Mouse (Mus musculus) intestine, postnatal 0 days (tissue): ENCODE results near the gene Slc12a5. TPM values are rescaled to one million over a fixed set of nuclear protein-coding genes. Genes with fewer than 3 reads are reported as not detected.
A peak's percentile ranks its signal among the peaks of the same experiment; 100 is the strongest.

Experiments used
- ATAC-seq: fragments of 200-750 bp; cut with Nextera tagmentation; 2 replicates; pipeline ENCODE4 v1.8.0; 2017; ENCODE audit warnings: mild to moderate bottlenecking, moderate TSS enrichment, moderate library complexity
- H3K27ac ChIP-seq: fragments of 300-500 bp; sonication (generic); 2 replicates; pipeline ENCODE4 v1.5.1; 2014; ENCODE audit warnings: mild to moderate bottlenecking, low read depth, low read length, moderate library complexity
- H3K27me3 ChIP-seq: fragments of 300-500 bp; sonication (generic); replicated peaks from 2 replicates; pipeline ENCODE4 v1.6.1; 2014; ENCODE audit warnings: low read length, mixed read lengths; ENCODE audit not compliant: control insufficient read depth, insufficient read depth
- H3K36me3 ChIP-seq: fragments of 300-500 bp; sonication (generic); 2 replicates; pipeline ENCODE4 v1.6.1; 2014; ENCODE audit warnings: mild to moderate bottlenecking, moderate library complexity; ENCODE audit not compliant: control insufficient read depth, insufficient read depth
- H3K4me1 ChIP-seq: fragments of 300-500 bp; sonication (generic); replicated peaks from 2 replicates; pipeline ENCODE4 v1.6.1; 2014; ENCODE audit warnings: antibody characterized with exemption, low read length, mixed read lengths; ENCODE audit not compliant: control insufficient read depth, insufficient read depth
- H3K4me2 ChIP-seq: fragments of 300-500 bp; sonication (generic); replicated peaks from 2 replicates; pipeline ENCODE4 v1.6.1; 2014; ENCODE audit warnings: low read depth, mild to moderate bottlenecking, moderate library complexity
- H3K4me3 ChIP-seq: fragments of 300-500 bp; sonication (generic); 2 replicates; pipeline ENCODE4 v1.5.1; 2014; ENCODE audit warnings: low read depth, low read length
- H3K9ac ChIP-seq: fragments of 300-500 bp; sonication (generic); 2 replicates; pipeline ENCODE4 v1.6.1; 2014; ENCODE audit warnings: mild to moderate bottlenecking, low read depth, low read length
- H3K9me3 ChIP-seq: fragments of 300-500 bp; sonication (generic); 2 replicates; pipeline ENCODE4 v1.6.1; 2016; ENCODE audit warnings: mixed run types; ENCODE audit not compliant: control insufficient read depth
- CTCF ChIP-seq: sonication (generic); IDR thresholded peaks from 2 replicates; pipeline ENCODE4 v1.5.1; 2016; ENCODE audit warnings: low read depth, mild to moderate bottlenecking, control low read depth, antibody characterized with exemption, moderate library complexity
- WGBS: fragments of 180-500 bp; shearing (Covaris S2); extraction: QIAGEN DNeasy Blood & Tissue Kit; methylation state at CpG from one replicate; pipeline ENCODE4 v1.1.7; 2014; 5-methylcytosine and 5-hydroxymethylcytosine counted together
- polyA plus RNA-seq: library from polyadenylated mRNA; unstranded; fragments of >200 nt; fragmentation: Nextera tagmentation; extraction: Ambion mirVana; gene quantifications from 2 replicates; pipeline ENCODE4 v1.2.1, GENCODE M21; 2015

The Slc12a5 gene
- polyA plus RNA-seq, 1 experiment from 2014 or later: 0.09 TPM

DNA sequence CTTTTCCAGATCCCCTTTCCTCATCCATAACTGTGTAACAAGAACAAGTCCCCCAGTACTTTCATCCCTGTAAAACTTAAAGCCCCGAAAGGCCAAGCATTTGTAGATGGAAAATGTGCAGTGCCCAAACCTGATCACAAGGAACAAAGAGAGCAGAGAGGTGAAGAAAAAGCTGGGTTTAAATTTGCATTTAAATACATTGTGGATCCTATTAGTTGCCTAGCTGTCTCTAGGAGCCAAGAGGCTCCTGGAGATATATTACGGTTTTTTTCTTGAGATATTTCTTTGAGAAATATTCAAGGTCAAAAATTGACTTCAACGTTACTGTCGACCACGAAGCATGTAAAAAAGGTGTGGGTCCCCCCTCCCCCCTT, 74.4 kb downstream of the Slc12a5 start:
- Histone ChIP-seq H3K36me3 (no peaks in the 10 kb centered on the region), H3K9me3 (no peaks in the 10 kb centered on the region), H3K27me3 (no peaks in the 10 kb centered on the region), H3K4me3 (peak overlapping the region; percentile 85), H3K27ac (no peak overlapping the region), H3K9ac (no peak overlapping the region), H3K4me1 (0 out of 2 replicates have a peak, but pooled peaks cover 2% of the 10 kb centered on the region), H3K4me2 (peak overlapping the region; percentile 81)
- 47% methylated on average over 5 of the region's 5 CpGs for WGBS
- TF ChIP-seq CTCF: no peak
- no peak for ATAC-seq

GRCm38 (mm10) chr2:165037415-165037814, 76.8 kb downstream of the Slc12a5 start:
- Histone ChIP-seq H3K36me3 (no peaks in the 10 kb centered on the region), H3K4me1 (0 out of 2 replicates have a peak, but pooled peaks cover 1% of the 10 kb centered on the region), H3K27me3 (no peaks in the 10 kb centered on the region), H3K27ac (no peak overlapping the region), H3K9ac (no peak overlapping the region), H3K4me3 (no peak overlapping the region), H3K4me2 (no peak overlapping the region), H3K9me3 (no peaks in the 10 kb centered on the region)
- no peak for ATAC-seq
- WGBS: 60% methylated on average over 4 of the region's 4 CpGs
- no peak for TF ChIP-seq CTCF

DNA sequence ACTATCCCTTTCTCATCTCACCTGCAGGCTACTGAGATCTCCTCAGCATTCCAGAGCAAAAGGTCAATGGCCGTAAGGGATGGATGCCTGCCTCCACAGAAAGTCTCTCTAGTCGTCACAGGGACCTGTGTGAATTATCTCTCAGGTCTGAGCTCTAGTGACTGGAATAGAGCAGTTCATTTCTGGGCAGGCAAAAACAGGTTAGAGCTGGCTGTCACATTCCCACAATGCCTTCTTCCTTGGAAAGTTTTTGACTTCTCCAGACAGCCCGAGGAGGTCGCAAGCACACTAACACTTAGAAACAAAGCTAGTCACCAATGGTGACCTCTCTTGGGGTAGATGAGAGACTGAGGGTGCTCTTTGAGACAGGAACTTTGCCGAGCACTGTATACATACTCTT, 81.5 kb downstream of the Slc12a5 start:
- Histone ChIP-seq H3K4me1 (no peaks in the 10 kb centered on the region), H3K36me3 (no peaks in the 10 kb centered on the region), H3K4me2 (no peak overlapping the region), H3K27ac (no peak overlapping the region), H3K4me3 (no peak overlapping the region), H3K9ac (no peak overlapping the region), H3K27me3 (no peaks in the 10 kb centered on the region), H3K9me3 (no peaks in the 10 kb centered on the region)
- ATAC-seq: no peak
- WGBS: 76% methylated on average over 5 of the region's 5 CpGs
- TF ChIP-seq CTCF: no peak

- no peak overlapping the region for H3K9ac ChIP-seq
- no peaks in the 10 kb centered on the region for H3K27me3 ChIP-seq
- WGBS: 2% methylated on average over 17 of the region's 17 CpGs
- ATAC-seq: peak; percentile 79
- H3K27ac ChIP-seq: no peak overlapping the region
- H3K36me3 ChIP-seq: no peaks in the 10 kb centered on the region
- peak overlapping the region; percentile 41 for H3K4me2 ChIP-seq
- no peaks in the 10 kb centered on the region for H3K4me1 ChIP-seq
- H3K9me3 ChIP-seq: no peaks in the 10 kb centered on the region
- TF ChIP-seq CTCF: 0 out of 2 replicates have a peak, but pooled peaks have one; percentile 12
- no peak overlapping the region for H3K4me3 ChIP-seq
These were observed 82.6 kb downstream of the Slc12a5 start for GRCm38 (mm10) chr2:165043090-165043636.

GRCm38 (mm10) chr2:165043729-165044128, 83.1 kb downstream of the Slc12a5 start:
- Histone ChIP-seq H3K9ac (no peak overlapping the region), H3K27ac (no peak overlapping the region), H3K27me3 (no peaks in the 10 kb centered on the region), H3K4me1 (no peaks in the 10 kb centered on the region), H3K4me3 (no peak overlapping the region), H3K4me2 (no peak overlapping the region), H3K9me3 (no peaks in the 10 kb centered on the region), H3K36me3 (no peaks in the 10 kb centered on the region)
- no peak for ATAC-seq
- WGBS: 56% methylated on average over 2 of the region's 2 CpGs
- TF ChIP-seq CTCF: no peak

GRCm38 (mm10) chr2:165049044-165049443, 88.4 kb downstream of the Slc12a5 start:
- Histone ChIP-seq H3K27ac (no peak overlapping the region), H3K9me3 (no peaks in the 10 kb centered on the region), H3K4me1 (no peaks in the 10 kb centered on the region), H3K36me3 (no peaks in the 10 kb centered on the region), H3K27me3 (no peaks in the 10 kb centered on the region), H3K9ac (no peak overlapping the region), H3K4me3 (no peak overlapping the region), H3K4me2 (no peak overlapping the region)
- 73% methylated on average over 5 of the region's 5 CpGs for WGBS
- ATAC-seq: no peak
- no peak for TF ChIP-seq CTCF

Other genes starting within 250 kb of the Slc12a5 start
- not detected in 2 replicates for gene Spint5, start 245.5 kb upstream of the Slc12a5 start, polyA plus RNA-seq
- 0.85 and 0.95 TPM in 2 replicates for gene Wfdc3, start 214.9 kb upstream of the Slc12a5 start, polyA plus RNA-seq
- gene Dnttip1, start 214.8 kb upstream of the Slc12a5 start, polyA plus RNA-seq: 39.4 and 43.3 TPM in 2 replicates
- 118 and 121 TPM in 2 replicates for gene Ube2c, start 190.9 kb upstream of the Slc12a5 start, polyA plus RNA-seq
- gene Tnnc2, start 180.8 kb upstream of the Slc12a5 start, polyA plus RNA-seq: 0.51 and 0.73 TPM in 2 replicates
- 12.5 and 13.0 TPM in 2 replicates for gene Snx21, start 175.0 kb upstream of the Slc12a5 start, polyA plus RNA-seq
- gene Acot8, start 155.9 kb upstream of the Slc12a5 start, polyA plus RNA-seq: 52.5 and 54.4 TPM in 2 replicates
- 3.7 and 4.2 TPM in 2 replicates for gene Zswim3, start 155.7 kb upstream of the Slc12a5 start, polyA plus RNA-seq
- gene Zswim1, start 138.1 kb upstream of the Slc12a5 start, polyA plus RNA-seq: 7.0 and 7.6 TPM in 2 replicates
- gene Spata25, start 132.3 kb upstream of the Slc12a5 start, polyA plus RNA-seq: not detected in 2 replicates
- 1,079 and 1,142 TPM in 2 replicates for gene Ctsa, start 127.9 kb upstream of the Slc12a5 start, polyA plus RNA-seq
- gene Neurl2, start 127.3 kb upstream of the Slc12a5 start, polyA plus RNA-seq: 4.6 and 5.7 TPM in 2 replicates
- gene Pltp, start 103.1 kb upstream of the Slc12a5 start, polyA plus RNA-seq: 14.5 and 16.2 TPM in 2 replicates
- 43.2 and 44.0 TPM in 2 replicates for gene Pcif1, start 81.5 kb upstream of the Slc12a5 start, polyA plus RNA-seq
- 3.6 and 3.8 TPM in 2 replicates for gene Zfp335, start 49.0 kb upstream of the Slc12a5 start, polyA plus RNA-seq
- 9.6 and 9.8 TPM in 2 replicates for gene Mmp9, start 20.0 kb upstream of the Slc12a5 start, polyA plus RNA-seq
- 11.9 and 13.9 TPM in 2 replicates for gene Ncoa5, start 74.1 kb downstream of the Slc12a5 start, polyA plus RNA-seq
- 3.6 and 4.6 TPM in 2 replicates for gene Cd40, start 94.8 kb downstream of the Slc12a5 start, polyA plus RNA-seq
- gene 1700025C18Rik, start 129.9 kb downstream of the Slc12a5 start, polyA plus RNA-seq: not detected in 2 replicates